ENCODE assay signal across 7 mouse cellular contexts in the genomic region with DNA sequence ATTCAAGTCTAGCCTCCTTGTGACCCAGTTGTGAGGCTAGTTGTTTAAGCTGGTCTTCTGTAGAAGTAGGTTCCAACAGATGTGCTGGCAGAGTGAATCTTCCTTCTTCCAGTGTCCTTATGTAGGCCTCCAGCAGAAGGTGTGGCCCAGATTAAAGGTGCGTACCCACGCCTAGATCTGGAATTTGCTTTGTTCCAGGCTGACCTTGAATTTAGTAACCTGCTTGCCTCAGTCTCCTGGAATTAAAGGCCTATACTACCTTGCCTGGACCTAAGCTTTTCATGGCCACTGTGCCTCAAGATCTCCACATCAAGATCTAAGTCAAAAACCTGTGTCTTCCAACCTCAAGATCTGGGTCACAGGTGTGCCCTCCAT. TPM values are rescaled to one million over a fixed set of nuclear protein-coding genes. Genes with fewer than 3 reads are reported as not detected.
A peak's percentile ranks its signal among the peaks of the same experiment; 100 is the strongest.
DNase-seq lines count a peak whose midpoint lies in the region; ATAC-seq and TF ChIP-seq lines count a peak whose summit lies in the region.
"Not testable (repeated sequence)": the region's sequence is repeated elsewhere in the genome, so short reads cannot be mapped to it uniquely, and the experiment has no call there.

No protein-coding gene starts in this region.

- peak overlapping the region; percentile 39; the same call in 1 of the 2 replicates for H3K27ac ChIP-seq in heart, embryonic 16.5 days (ENCODE audit: low read length)
- H3K27ac ChIP-seq in midbrain, embryonic 11.5 days (ENCODE audit: low read depth, low read length), result not testable (repeated sequence)
- 0 out of 2 replicates have a peak overlapping the region, but pooled peaks have one; percentile 0 for H3K27ac ChIP-seq in small intestine, adult 2 months (ENCODE audit: insufficient read depth, low read depth, low read length)

- not testable (repeated sequence) for H3K27me3 ChIP-seq in heart, embryonic 16.5 days (ENCODE audit: control insufficient read depth, insufficient read depth, low read length); midbrain, embryonic 11.5 days (ENCODE audit: control insufficient read depth, insufficient read depth, low read length); small intestine, adult 2 months (ENCODE audit: control insufficient read depth, insufficient read depth, low read length)

- not testable (repeated sequence) for H3K36me3 ChIP-seq in heart, embryonic 16.5 days (ENCODE audit: control insufficient read depth, insufficient read depth); midbrain, embryonic 11.5 days (ENCODE audit: control insufficient read depth, insufficient read depth, low read length); small intestine, adult 2 months (ENCODE audit: control insufficient read depth, insufficient read depth, low read length)

- not testable (repeated sequence) for ATAC-seq in heart, embryonic 16.5 days (replicated peaks; ENCODE audit: extremely low read depth, insufficient read depth, low FRiP score); midbrain, embryonic 11.5 days (ENCODE audit: low FRiP score)

- H3K4me3 ChIP-seq in heart, embryonic 16.5 days (ENCODE audit: low read length); midbrain, embryonic 11.5 days (ENCODE audit: low read depth, low read length); small intestine, adult 2 months (ENCODE audit: low read depth, low read length): not testable (repeated sequence)

- not testable (repeated sequence) for TF ChIP-seq CTCF in small intestine, adult 2 months (IDR thresholded peaks at IDR 0.05; ENCODE audit: extremely low read depth, insufficient read length, insufficient replicate concordance, low read depth, low read length)

- H3K9ac ChIP-seq in heart, embryonic 16.5 days (ENCODE audit: low read length); midbrain, embryonic 11.5 days (ENCODE audit: low read length): not testable (repeated sequence)

- not testable (repeated sequence) for H3K4me2 ChIP-seq in heart, embryonic 16.5 days (ENCODE audit: low read depth, low read length); midbrain, embryonic 11.5 days

- H3K4me1 ChIP-seq in heart, embryonic 16.5 days (ENCODE audit: control insufficient read depth, insufficient read depth, low read length); midbrain, embryonic 11.5 days (ENCODE audit: control insufficient read depth, insufficient read depth, low read length): not testable (repeated sequence)
- peaks cover 12% of the 10 kb centered on the region; the same call in 1 of the 2 replicates for H3K4me1 ChIP-seq in small intestine, adult 2 months (ENCODE audit: control insufficient read depth, insufficient read depth, insufficient read length, low read length)

- WGBS in heart, embryonic 16.5 days, result 91% methylated on average over 2 of the region's 2 CpGs
- WGBS in midbrain, embryonic 11.5 days, result 93% methylated on average over 2 of the region's 2 CpGs
- 33% methylated on average over 2 of the region's 2 CpGs for WGBS in small intestine, adult 2 months

- not testable (repeated sequence) for TF ChIP-seq POLR2A in small intestine, adult 2 months (IDR thresholded peaks at IDR 0.05; ENCODE audit: low read depth, low read length)

- not testable (repeated sequence) for H3K9me3 ChIP-seq in heart, embryonic 16.5 days (replicated peaks; ENCODE audit: control insufficient read depth, low read length); midbrain, embryonic 11.5 days (ENCODE audit: control insufficient read depth, low read length)

- peak; percentile 86 for DNase-seq in R1 (ENCODE audit: low read depth, low spot score)
- peak; percentile 10 for DNase-seq in midbrain, embryonic 11.5 days (ENCODE audit: low spot score, missing footprints)
- peak; percentile 69 for DNase-seq in thymus, postnatal 0 days (ENCODE audit: low spot score)
- peak; percentile 36 for DNase-seq in thymus, postnatal 14 days
- DNase-seq in thymus, postnatal 36 days, result peak; percentile 27 to 34

RNA-seq across cellular contexts. Expression of a gene that starts 4.2 kb away (rescaled TPM):
- 10.3 and 11.5 TPM in 2 replicates for polyA plus RNA-seq in heart, embryonic 16.5 days (2015; fragmentation: Nextera tagmentation; extraction: Ambion mirVana)
- polyA plus RNA-seq in midbrain, embryonic 11.5 days (2014; fragmentation: Nextera tagmentation; extraction: Ambion mirVana), result 14.8 and 17.5 TPM in 2 replicates
- polyA plus RNA-seq in small intestine, adult 2 months (2012; rRNA removed), result 0.77 and 1.8 TPM in 2 replicates
- polyA plus RNA-seq in thymus, postnatal 0 days (2015; fragmentation: Nextera tagmentation; extraction: Ambion mirVana), result 34.1 and 42.1 TPM in 2 replicates

Comparison
In these comparisons a context has a peak if more than half of its experiments do, and no peak if none do; other contexts are left out.
1. DNase-seq: peak in every context shown above with its lines; median percentile 86 in R1; 69 in thymus, postnatal 0 days; 36 in thymus, postnatal 14 days; 30 in thymus, postnatal 36 days; 10 in midbrain, embryonic 11.5 days.